Comparison of ENCODE assay signal across 25 mouse cellular contexts in the genomic region with DNA sequence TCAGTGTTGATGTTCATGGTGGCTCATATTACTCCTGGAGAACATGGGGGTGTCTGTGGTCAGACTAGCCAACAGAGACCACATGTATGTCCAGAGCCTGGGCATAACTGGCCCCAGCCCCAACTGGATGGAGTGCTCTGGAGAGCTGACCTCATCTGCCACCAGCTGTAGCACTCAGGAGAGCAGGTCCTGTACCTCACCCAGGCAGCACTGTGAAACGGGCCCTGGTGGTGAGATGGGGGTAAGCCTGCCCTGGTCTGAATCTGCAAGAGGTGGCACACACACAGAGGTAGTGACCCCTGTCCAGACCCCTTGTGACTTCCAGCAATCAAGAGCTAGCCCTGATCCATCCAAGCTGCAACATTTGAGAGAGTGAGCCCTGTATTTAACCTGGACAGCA.
A peak's percentile ranks its signal among the peaks of the same experiment; 100 is the strongest.
DNase-seq lines count a peak whose midpoint lies in the region; ATAC-seq lines count a peak whose summit lies in the region.
"Had no signal": no experiment of that assay in that cellular context is flagged by ENCODE, and none has a peak within 500 bp of the region (broad histone marks: within the 10 kb centered on the region; RNA-seq: fewer than 3 reads in every experiment).

No protein-coding gene starts in this region.

- no peak overlapping the region for H3K4me2 ChIP-seq in lung, embryonic 15.5 days
- H3K4me2 ChIP-seq in neural tube, embryonic 14.5 days (ENCODE audit: low read depth, low read length) = no peak overlapping the region
- H3K4me2 ChIP-seq: heart, embryonic 15.5 days had no signal

- no peaks in the 10 kb centered on the region for H3K27me3 ChIP-seq in lung, embryonic 15.5 days
- H3K27me3 ChIP-seq in neural tube, embryonic 14.5 days (ENCODE audit: control insufficient read depth, insufficient read depth, low read length) = no peaks in the 10 kb centered on the region
- H3K27me3 ChIP-seq: heart, embryonic 15.5 days had no signal

- ATAC-seq in lung, embryonic 15.5 days (ENCODE audit: borderline replicate concordance, extremely low read depth, low FRiP score, low TSS enrichment) = peak; percentile 31; the same call in 1 of the 2 replicates
- 0 out of 2 replicates have a peak, but pooled peaks have one; percentile 34 for ATAC-seq in neural tube, embryonic 14.5 days (ENCODE audit: low read depth)
- ATAC-seq: CD4-positive, CD25-positive, alpha-beta regulatory T cell, adult 4 months; forebrain, embryonic 14.5 days; hindbrain, embryonic 16.5 days had no signal

- H3K9ac ChIP-seq in lung, embryonic 15.5 days = no peak overlapping the region
- no peak overlapping the region for H3K9ac ChIP-seq in neural tube, embryonic 14.5 days (replicated peaks; ENCODE audit: low read depth, low read length)
- H3K9ac ChIP-seq: heart, embryonic 15.5 days; liver, embryonic 14.5 days had no signal

- no peaks in the 10 kb centered on the region for H3K4me1 ChIP-seq in lung, embryonic 15.5 days
- no peaks in the 10 kb centered on the region for H3K4me1 ChIP-seq in neural tube, embryonic 14.5 days (ENCODE audit: control insufficient read depth, insufficient read depth, low read length)
- H3K4me1 ChIP-seq: heart, embryonic 15.5 days had no signal

- peak; percentile 48 for DNase-seq in heart, adult 11 months
- DNase-seq in heart, adult 8-10 months (ENCODE audit: low spot score) = no peak
- no peak for DNase-seq in lung, adult 18-20 months
- DNase-seq in neural tube, embryonic 10.5 days (ENCODE audit: extremely low spot score, low spot score) = no peak
- DNase-seq in cerebellum, postnatal 10 days = no peak
- DNase-seq: adrenal gland, postnatal 14 days; cerebellum, adult 11 months; cerebellum, adult 9-10 months; embryo, embryonic 11 days; gastrocnemius, adult 2 months; gastrocnemius, postnatal 36 days; kidney, adult 18-20 months; kidney, postnatal 4 days; liver; lung, postnatal 10 days; right cerebral cortex, postnatal 4 days; thymus, postnatal 4 days had no signal

- 63% methylated on average over 1 of the region's 1 CpGs for WGBS in lung, embryonic 15.5 days
- 90% methylated on average over 1 of the region's 1 CpGs for WGBS in neural tube, embryonic 14.5 days

- H3K27ac ChIP-seq in lung, embryonic 15.5 days = no peak overlapping the region
- no peak overlapping the region for H3K27ac ChIP-seq in neural tube, embryonic 14.5 days (ENCODE audit: low read depth, low read length)
- H3K27ac ChIP-seq: gastrocnemius, adult 2 months; heart, embryonic 15.5 days; liver, embryonic 14.5 days had no signal

- H3K9me3 ChIP-seq in lung, embryonic 15.5 days = no peaks in the 10 kb centered on the region
- H3K9me3 ChIP-seq in neural tube, embryonic 14.5 days (ENCODE audit: control insufficient read depth, low read length) = no peaks in the 10 kb centered on the region
- H3K9me3 ChIP-seq: heart, embryonic 15.5 days had no signal

- H3K36me3 ChIP-seq in lung, embryonic 15.5 days = no peaks in the 10 kb centered on the region
- no peaks in the 10 kb centered on the region for H3K36me3 ChIP-seq in neural tube, embryonic 14.5 days (ENCODE audit: control insufficient read depth, insufficient read depth, low read length)
- H3K36me3 ChIP-seq: heart, embryonic 15.5 days had no signal

- no peak overlapping the region for H3K4me3 ChIP-seq in lung, embryonic 15.5 days
- no peak overlapping the region for H3K4me3 ChIP-seq in neural tube, embryonic 14.5 days (ENCODE audit: low read depth, low read length)
- H3K4me3 ChIP-seq: erythroblast, embryonic 14.5 days; gastrocnemius, adult 2 months; heart, embryonic 15.5 days had no signal
